Mouse (Mus musculus): Measurements from ENCODE around the gene Snx3. TPM values are rescaled to one million over a fixed set of nuclear protein-coding genes. Genes with fewer than 3 reads are reported as not detected.
A peak's percentile ranks its signal among the peaks of the same experiment; 100 is the strongest.

Snx3 gene
- total and polyA plus RNA-seq, 3 experiments: 250 to 577 (median 272) TPM

- Histone ChIP-seq H3K27me3 (ENCODE audit: insufficient read depth, low read length) (no peaks in the 10 kb centered on the region), H3K36me3 (replicated peaks) (peaks cover 60% of the 10 kb centered on the region), H3K4me1 (ENCODE audit: insufficient read depth, low read depth, low read length) (peaks cover 73% of the 10 kb centered on the region), H3K9me3 (replicated peaks) (no peaks in the 10 kb centered on the region), H3K4me3 (ENCODE audit: low read depth, low read length) (no peak overlapping the region; the same call in 1 of the 2 replicates)
- TF ChIP-seq TAL1 (conservative IDR thresholded peaks at IDR 0.05; ENCODE audit: low read depth, low read length): peak; percentile 75
- no peak for TF ChIP-seq GATA1 (IDR thresholded peaks at IDR 0.05; ENCODE audit: borderline replicate concordance, low read length)
- TF ChIP-seq CTCF (IDR thresholded peaks at IDR 0.05; ENCODE audit: low read depth, low read length): no peak
- TF ChIP-seq POLR2AphosphoS5 (IDR thresholded peaks at IDR 0.05; ENCODE audit: insufficient replicate concordance, low read depth, low read length): no peak
- no peak for TF ChIP-seq GATA2 (IDR thresholded peaks at IDR 0.05; ENCODE audit: borderline replicate concordance, low read depth, low read length)
- ATAC-seq (ENCODE audit: extremely low read depth, insufficient number of reproducible peaks, low FRiP score, poor library complexity, severe bottlenecking) (peak; percentile 78), DNase-seq (ENCODE audit: low spot score) (peak; percentile 26)
Measured at GRCm38 (mm10) chr10:42518363-42518762, 16.5 kb downstream of the Snx3 start.

DNA sequence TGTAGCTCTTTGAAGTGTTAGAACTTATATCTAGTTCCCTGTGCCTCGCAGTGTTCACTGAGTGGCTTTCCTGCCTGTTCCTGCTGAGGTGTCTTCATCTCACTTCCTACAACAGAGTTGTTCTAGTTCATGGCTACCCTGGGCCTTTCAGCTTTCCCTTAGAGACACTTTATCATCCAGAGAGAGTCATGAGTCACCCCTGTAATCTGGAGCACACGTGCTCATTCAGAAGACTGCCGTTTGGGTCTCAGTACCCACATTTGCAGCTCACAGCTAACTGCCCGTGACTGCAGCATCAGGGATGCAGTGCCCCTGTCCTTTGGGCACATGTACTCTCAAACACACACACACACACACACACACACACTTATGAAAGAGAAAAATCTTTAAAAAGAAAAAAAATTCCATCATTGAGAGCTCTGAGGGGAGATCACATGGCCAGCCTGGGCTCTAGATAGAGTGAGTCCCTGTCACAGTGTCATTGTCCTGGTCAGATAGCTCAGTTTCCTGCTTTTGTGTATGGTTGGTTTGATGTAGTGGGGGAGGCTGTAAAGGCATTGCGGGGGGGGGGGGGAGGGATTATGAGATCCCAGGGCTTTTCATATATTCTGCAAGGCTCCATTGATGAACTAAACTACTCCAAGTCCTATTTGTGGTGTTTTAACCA lies 19.6 kb downstream of the Snx3 start:
- DNase-seq (ENCODE audit: low spot score) (no peak), ATAC-seq (ENCODE audit: extremely low read depth, insufficient number of reproducible peaks, low FRiP score, poor library complexity, severe bottlenecking) (peak; percentile 37)
- TF ChIP-seq TAL1 (conservative IDR thresholded peaks at IDR 0.05; ENCODE audit: low read depth, low read length) (no peak), GATA2 (IDR thresholded peaks at IDR 0.05; ENCODE audit: borderline replicate concordance, low read depth, low read length) (no peak), GATA1 (IDR thresholded peaks at IDR 0.05; ENCODE audit: borderline replicate concordance, low read length) (no peak), POLR2AphosphoS5 (IDR thresholded peaks at IDR 0.05; ENCODE audit: insufficient replicate concordance, low read depth, low read length) (no peak), CTCF (IDR thresholded peaks at IDR 0.05; ENCODE audit: low read depth, low read length) (no peak)
- Histone ChIP-seq H3K4me3 (ENCODE audit: low read depth, low read length) (no peak overlapping the region), H3K9me3 (replicated peaks) (no peaks in the 10 kb centered on the region), H3K36me3 (replicated peaks) (peaks cover 65% of the 10 kb centered on the region), H3K27me3 (ENCODE audit: insufficient read depth, low read length) (no peaks in the 10 kb centered on the region), H3K4me1 (ENCODE audit: insufficient read depth, low read depth, low read length) (peaks cover 69% of the 10 kb centered on the region)

- peaks cover 69% of the 10 kb centered on the region for H3K36me3 ChIP-seq (replicated peaks)
- ATAC-seq (ENCODE audit: extremely low read depth, insufficient number of reproducible peaks, low FRiP score, poor library complexity, severe bottlenecking): no peak
Measured at GRCm38 (mm10) chr10:42522912-42523311, 21.1 kb downstream of the Snx3 start.

DNA sequence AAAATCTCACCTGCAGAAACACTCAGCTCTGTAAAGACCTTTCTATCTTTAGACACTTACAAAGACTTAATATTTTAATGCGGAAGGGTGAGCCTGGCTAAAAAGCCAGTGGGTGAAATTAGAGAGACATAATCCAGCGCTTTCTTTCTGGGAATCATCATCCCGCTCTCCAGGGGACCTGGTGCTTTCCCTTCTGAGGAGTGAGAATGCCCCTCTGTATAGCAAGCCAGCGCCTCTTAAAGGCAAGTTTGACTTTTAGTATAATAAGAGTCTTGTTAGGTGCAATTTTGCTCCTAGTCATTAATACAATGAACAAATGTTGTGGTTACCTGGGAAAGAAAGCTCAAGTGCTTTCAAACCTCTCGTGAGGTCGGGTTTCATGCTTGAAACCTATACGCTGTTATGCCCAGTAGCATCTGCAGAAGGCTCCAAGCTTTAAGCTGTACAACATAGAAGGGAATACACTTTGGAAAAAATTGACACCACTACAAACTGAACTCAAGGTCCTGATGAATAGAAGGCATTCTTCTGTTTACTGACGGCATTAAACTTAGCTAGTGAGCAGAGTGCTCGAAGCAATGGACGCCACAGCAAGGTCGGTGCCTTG lies 21.8 kb downstream of the Snx3 start:
- H3K27me3 ChIP-seq (ENCODE audit: insufficient read depth, low read length): no peaks in the 10 kb centered on the region
- DNase-seq (ENCODE audit: low spot score): no peak
- no peak overlapping the region for H3K4me3 ChIP-seq (ENCODE audit: low read depth, low read length)
- no peak for ATAC-seq (ENCODE audit: extremely low read depth, insufficient number of reproducible peaks, low FRiP score, poor library complexity, severe bottlenecking)
- TF ChIP-seq CTCF (IDR thresholded peaks at IDR 0.05; ENCODE audit: low read depth, low read length) (no peak), POLR2AphosphoS5 (IDR thresholded peaks at IDR 0.05; ENCODE audit: insufficient replicate concordance, low read depth, low read length) (no peak), GATA1 (IDR thresholded peaks at IDR 0.05; ENCODE audit: borderline replicate concordance, low read length) (no peak), TAL1 (conservative IDR thresholded peaks at IDR 0.05; ENCODE audit: low read depth, low read length) (no peak)
- peaks cover 60% of the 10 kb centered on the region for H3K4me1 ChIP-seq (ENCODE audit: insufficient read depth, low read depth, low read length)
- H3K9me3 ChIP-seq (replicated peaks): no peaks in the 10 kb centered on the region
- H3K36me3 ChIP-seq (replicated peaks): peaks cover 76% of the 10 kb centered on the region

More at GRCm38 (mm10) chr10:42522912-42523311, 21.1 kb downstream of the Snx3 start:
- no peak for DNase-seq (ENCODE audit: low spot score)
- no peak overlapping the region for H3K4me3 ChIP-seq (ENCODE audit: low read depth, low read length)
- H3K27me3 ChIP-seq (ENCODE audit: insufficient read depth, low read length): no peaks in the 10 kb centered on the region
- TF ChIP-seq POLR2AphosphoS5 (IDR thresholded peaks at IDR 0.05; ENCODE audit: insufficient replicate concordance, low read depth, low read length) (no peak), TAL1 (conservative IDR thresholded peaks at IDR 0.05; ENCODE audit: low read depth, low read length) (no peak), CTCF (IDR thresholded peaks at IDR 0.05; ENCODE audit: low read depth, low read length) (no peak), GATA2 (IDR thresholded peaks at IDR 0.05; ENCODE audit: borderline replicate concordance, low read depth, low read length) (no peak), GATA1 (IDR thresholded peaks at IDR 0.05; ENCODE audit: borderline replicate concordance, low read length) (no peak)
- no peaks in the 10 kb centered on the region for H3K9me3 ChIP-seq (replicated peaks)
- H3K4me1 ChIP-seq (ENCODE audit: insufficient read depth, low read depth, low read length): peaks cover 64% of the 10 kb centered on the region

DNA sequence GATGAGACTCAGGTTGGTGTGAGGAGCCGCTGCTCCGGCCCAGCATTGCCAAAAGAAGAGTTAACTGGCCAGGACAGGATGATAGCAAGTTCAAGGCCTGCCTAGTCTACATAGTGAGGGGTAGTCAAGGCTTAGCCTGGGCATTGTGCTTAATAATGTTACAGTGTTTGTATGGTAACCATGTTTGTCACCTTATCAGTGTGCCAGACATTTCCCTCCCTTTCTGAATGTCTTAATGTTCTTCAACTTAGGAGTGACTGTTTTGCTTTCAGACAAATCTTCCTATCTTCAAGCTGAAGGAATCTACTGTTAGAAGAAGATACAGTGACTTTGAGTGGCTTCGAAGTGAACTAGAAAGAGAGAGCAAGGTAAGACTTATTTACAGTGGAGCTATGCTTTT lies 23.9 kb downstream of the Snx3 start:
- Histone ChIP-seq H3K9me3 (replicated peaks) (no peaks in the 10 kb centered on the region), H3K4me1 (ENCODE audit: insufficient read depth, low read depth, low read length) (peaks cover 49% of the 10 kb centered on the region), H3K4me3 (ENCODE audit: low read depth, low read length) (no peak overlapping the region), H3K36me3 (replicated peaks) (peaks cover 88% of the 10 kb centered on the region), H3K27me3 (ENCODE audit: insufficient read depth, low read length) (no peaks in the 10 kb centered on the region)
- ATAC-seq (ENCODE audit: extremely low read depth, insufficient number of reproducible peaks, low FRiP score, poor library complexity, severe bottlenecking) (no peak), DNase-seq (ENCODE audit: low spot score) (no peak)
- no peak for TF ChIP-seq CTCF (IDR thresholded peaks at IDR 0.05; ENCODE audit: low read depth, low read length)
- no peak for TF ChIP-seq GATA1 (IDR thresholded peaks at IDR 0.05; ENCODE audit: borderline replicate concordance, low read length)
- no peak for TF ChIP-seq POLR2AphosphoS5 (IDR thresholded peaks at IDR 0.05; ENCODE audit: insufficient replicate concordance, low read depth, low read length)
- no peak for TF ChIP-seq TAL1 (conservative IDR thresholded peaks at IDR 0.05; ENCODE audit: low read depth, low read length)
- no peak for TF ChIP-seq GATA2 (IDR thresholded peaks at IDR 0.05; ENCODE audit: borderline replicate concordance, low read depth, low read length)

DNA sequence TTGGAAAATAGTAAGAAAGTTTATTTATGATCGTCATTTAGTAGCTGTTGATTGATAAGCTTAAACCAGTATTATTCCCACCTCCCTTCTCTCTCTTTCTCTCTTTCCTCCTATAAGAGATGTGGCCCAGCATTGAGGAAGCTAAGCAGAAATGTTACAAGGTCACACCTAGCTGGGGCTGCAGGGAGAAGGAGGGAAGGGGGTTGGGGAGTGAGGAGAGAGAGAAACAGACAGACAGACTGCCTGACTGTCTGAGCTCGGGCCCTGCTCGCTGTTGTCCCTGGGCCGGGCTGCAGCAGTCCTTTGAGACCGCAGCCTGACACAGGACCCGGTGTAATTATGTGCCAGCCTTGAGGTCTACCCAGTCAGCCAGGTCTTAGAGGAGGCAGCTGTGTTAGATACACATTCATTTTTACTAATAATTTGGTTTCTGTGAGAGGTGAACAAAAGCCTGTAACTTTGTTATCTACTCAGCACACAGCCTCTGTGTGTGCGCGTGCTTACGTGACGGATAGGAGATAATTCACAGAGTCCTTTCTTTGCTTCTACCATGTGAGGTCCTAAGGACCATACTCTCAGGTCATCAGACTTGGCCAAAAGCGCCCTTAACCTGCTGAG lies 32.1 kb downstream of the Snx3 start:
- DNase-seq (ENCODE audit: low spot score): peak; percentile 52
- peak; percentile 67 for ATAC-seq (ENCODE audit: extremely low read depth, insufficient number of reproducible peaks, low FRiP score, poor library complexity, severe bottlenecking)
- TF ChIP-seq GATA1 (IDR thresholded peaks at IDR 0.05; ENCODE audit: borderline replicate concordance, low read length) (no peak), POLR2AphosphoS5 (IDR thresholded peaks at IDR 0.05; ENCODE audit: insufficient replicate concordance, low read depth, low read length) (no peak), TAL1 (conservative IDR thresholded peaks at IDR 0.05; ENCODE audit: low read depth, low read length) (peak; percentile 79)

More for the DNA sequence above, 32.1 kb downstream of the Snx3 start:
- H3K36me3 ChIP-seq (replicated peaks): peaks cover 78% of the 10 kb centered on the region
- H3K4me1 ChIP-seq (ENCODE audit: insufficient read depth, low read depth, low read length): peaks cover 77% of the 10 kb centered on the region
- no peaks in the 10 kb centered on the region for H3K9me3 ChIP-seq (replicated peaks)
- no peaks in the 10 kb centered on the region for H3K27me3 ChIP-seq (ENCODE audit: insufficient read depth, low read length)
- peak overlapping the region; percentile 61; the same call in 1 of the 2 replicates for H3K4me3 ChIP-seq (ENCODE audit: low read depth, low read length)

Measured in G1E (cell line).